Mouse (Mus musculus): ENCODE data around the gene Zfp62. TPM values are rescaled to one million over a fixed set of nuclear protein-coding genes. Genes with fewer than 3 reads are reported as not detected.

Zfp62 gene
- polyA plus RNA-seq, 1 experiment from 2014 or later, result 58.6 TPM

DNA sequence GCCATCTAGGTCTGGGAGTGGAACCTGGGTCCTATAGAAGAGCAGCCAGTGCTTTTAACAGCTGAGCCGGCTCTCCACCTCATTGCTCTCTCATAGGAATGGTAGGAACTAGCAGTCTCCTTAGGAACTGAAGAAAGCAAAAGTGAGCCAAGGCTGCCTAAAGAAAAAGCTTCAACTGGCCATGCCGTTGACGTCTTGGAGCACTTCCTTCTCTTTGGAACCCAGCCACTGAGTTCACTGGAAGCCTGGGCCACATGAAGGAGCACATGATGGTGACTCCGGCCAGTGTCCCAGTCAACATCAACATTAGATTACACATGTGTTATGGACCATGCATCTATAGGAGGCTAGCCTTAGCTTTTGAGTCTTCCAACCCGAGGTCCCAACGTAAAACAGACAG, 49.9 kb downstream of the Zfp62 start:
- Histone ChIP-seq H3K27me3 (no peaks in the 10 kb centered on the region), H3K9me3 (replicated peaks) (no peaks in the 10 kb centered on the region), H3K4me2 (no peak overlapping the region), H3K4me1 (peaks cover 19% of the 10 kb centered on the region), H3K27ac (no peak overlapping the region), H3K36me3 (ENCODE audit: poor library complexity, severe bottlenecking) (peaks cover 34% of the 10 kb centered on the region), H3K4me3 (no peak overlapping the region), H3K9ac (no peak overlapping the region)
- WGBS, result 91% methylated on average over 6 of the region's 6 CpGs
- no peak for ATAC-seq

DNA sequence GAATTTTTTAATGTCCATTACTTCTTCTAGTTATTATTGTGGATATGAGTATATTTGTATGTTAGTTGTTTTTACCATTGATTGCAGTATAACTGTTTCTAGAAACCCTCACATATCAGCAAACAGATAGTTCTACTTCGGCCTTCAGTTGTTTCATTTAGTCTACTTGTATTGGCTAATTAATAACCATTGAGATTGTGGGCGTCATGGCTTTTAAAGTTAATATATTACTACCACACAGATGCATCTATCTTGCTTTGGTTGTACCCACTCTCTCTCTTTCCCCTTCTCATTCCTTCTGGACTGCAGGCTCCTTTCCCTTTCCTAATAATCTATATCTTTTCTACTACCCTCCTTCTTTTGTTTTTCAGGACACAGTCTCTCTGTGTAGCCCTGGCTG, 56.2 kb downstream of the Zfp62 start:
- no peak overlapping the region for H3K9ac ChIP-seq
- no peak overlapping the region for H3K27ac ChIP-seq
- no peaks in the 10 kb centered on the region for H3K27me3 ChIP-seq
- no peak overlapping the region for H3K4me2 ChIP-seq
- peaks cover 55% of the 10 kb centered on the region for H3K36me3 ChIP-seq (ENCODE audit: poor library complexity, severe bottlenecking)
- H3K4me3 ChIP-seq, result no peak overlapping the region
- 98% methylated on average over 2 of the region's 2 CpGs for WGBS
- H3K4me1 ChIP-seq, result no peaks in the 10 kb centered on the region
- no peak for ATAC-seq
- H3K9me3 ChIP-seq (replicated peaks), result no peaks in the 10 kb centered on the region

DNA sequence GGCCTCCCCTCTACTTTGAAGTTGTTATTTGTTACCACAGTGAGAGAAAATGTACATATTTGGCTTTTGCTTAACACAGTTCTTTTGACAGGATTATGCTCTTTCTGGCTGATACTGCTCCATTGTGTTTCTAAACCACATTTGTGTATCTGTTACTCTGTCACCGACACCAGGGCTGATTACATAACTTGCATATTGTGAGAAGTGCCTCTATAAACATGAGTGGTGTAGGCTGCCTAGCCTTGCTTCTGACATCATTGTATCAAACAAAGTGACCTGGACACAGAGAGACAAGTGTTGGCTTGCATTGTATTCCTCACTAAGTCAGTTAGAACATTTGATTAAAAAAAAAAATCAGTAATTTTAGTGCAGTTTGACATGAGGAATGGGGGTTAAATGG, 56.7 kb downstream of the Zfp62 start:
- WGBS, result 79% methylated on average over 1 of the region's 1 CpGs

DNA sequence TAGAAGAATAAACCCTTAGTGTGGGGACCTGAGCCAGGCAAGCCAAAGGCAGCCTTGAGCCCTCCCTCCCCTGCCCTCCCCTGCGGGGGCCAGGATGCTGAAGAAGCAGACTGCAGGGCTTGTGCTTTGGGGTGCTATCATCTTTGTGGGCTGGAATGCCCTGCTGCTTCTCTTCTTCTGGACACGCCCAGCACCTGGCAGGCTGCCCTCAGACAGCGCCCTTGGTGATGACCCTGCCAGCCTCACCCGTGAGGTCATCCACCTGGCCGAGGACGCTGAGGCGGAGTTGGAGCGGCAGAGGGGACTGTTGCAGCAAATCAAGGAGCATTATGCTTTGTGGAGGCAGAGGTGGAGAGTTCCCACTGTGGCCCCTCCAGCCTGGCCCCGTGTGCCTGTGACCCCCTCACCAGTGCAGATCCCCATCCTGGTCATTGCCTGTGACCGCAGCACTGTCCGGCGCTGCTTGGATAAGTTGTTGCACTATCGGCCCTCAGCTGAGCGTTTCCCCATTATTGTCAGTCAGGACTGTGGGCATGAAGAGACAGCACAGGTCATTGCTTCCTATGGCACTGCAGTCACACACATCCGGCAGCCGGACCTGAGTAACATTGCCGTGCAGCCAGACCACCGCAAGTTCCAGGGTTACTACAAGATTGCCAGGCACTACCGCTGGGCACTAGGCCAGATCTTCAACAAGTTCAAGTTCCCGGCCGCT, 57.7 kb downstream of the Zfp62 start:
- no peak overlapping the region for H3K9ac ChIP-seq
- H3K4me1 ChIP-seq, result no peaks in the 10 kb centered on the region
- H3K9me3 ChIP-seq (replicated peaks), result no peaks in the 10 kb centered on the region
- 94% methylated on average over 21 of the region's 21 CpGs for WGBS
- no peak for ATAC-seq
- peaks cover 45% of the 10 kb centered on the region for H3K36me3 ChIP-seq (ENCODE audit: poor library complexity, severe bottlenecking)
- H3K4me2 ChIP-seq, result no peak overlapping the region
- no peak overlapping the region for H3K4me3 ChIP-seq
- no peaks in the 10 kb centered on the region for H3K27me3 ChIP-seq
- no peak overlapping the region for H3K27ac ChIP-seq

More for the DNA sequence above, 56.7 kb downstream of the Zfp62 start:
- Histone ChIP-seq H3K4me3 (no peak overlapping the region), H3K4me1 (no peaks in the 10 kb centered on the region), H3K4me2 (no peak overlapping the region), H3K27me3 (no peaks in the 10 kb centered on the region), H3K9ac (no peak overlapping the region; the same call in 1 of the 2 replicates), H3K36me3 (ENCODE audit: poor library complexity, severe bottlenecking) (peaks cover 54% of the 10 kb centered on the region), H3K27ac (no peak overlapping the region), H3K9me3 (replicated peaks) (no peaks in the 10 kb centered on the region)
- no peak for ATAC-seq

DNA sequence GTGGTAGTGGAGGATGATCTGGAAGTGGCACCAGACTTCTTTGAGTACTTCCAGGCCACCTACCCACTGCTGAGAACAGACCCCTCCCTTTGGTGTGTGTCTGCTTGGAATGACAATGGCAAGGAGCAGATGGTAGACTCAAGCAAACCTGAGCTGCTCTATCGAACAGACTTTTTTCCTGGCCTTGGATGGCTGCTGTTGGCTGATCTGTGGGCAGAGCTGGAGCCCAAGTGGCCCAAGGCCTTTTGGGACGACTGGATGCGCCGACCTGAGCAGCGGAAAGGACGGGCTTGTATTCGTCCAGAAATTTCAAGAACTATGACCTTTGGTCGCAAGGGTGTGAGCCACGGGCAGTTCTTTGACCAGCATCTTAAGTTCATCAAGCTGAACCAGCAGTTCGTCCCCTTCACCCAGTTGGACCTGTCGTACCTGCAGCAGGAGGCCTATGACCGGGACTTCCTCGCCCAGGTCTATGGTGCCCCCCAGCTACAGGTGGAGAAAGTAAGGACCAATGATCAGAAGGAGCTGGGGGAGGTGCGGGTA, 58.3 kb downstream of the Zfp62 start:
- Histone ChIP-seq H3K9ac (no peak overlapping the region), H3K27ac (no peak overlapping the region), H3K36me3 (ENCODE audit: poor library complexity, severe bottlenecking) (peaks cover 44% of the 10 kb centered on the region), H3K9me3 (replicated peaks) (no peaks in the 10 kb centered on the region), H3K4me2 (no peak overlapping the region), H3K27me3 (no peaks in the 10 kb centered on the region), H3K4me3 (no peak overlapping the region), H3K4me1 (no peaks in the 10 kb centered on the region)
- whole genome bisulfite sequencing, result 92% methylated on average over 14 of the region's 14 CpGs
- ATAC-seq, result no peak

DNA sequence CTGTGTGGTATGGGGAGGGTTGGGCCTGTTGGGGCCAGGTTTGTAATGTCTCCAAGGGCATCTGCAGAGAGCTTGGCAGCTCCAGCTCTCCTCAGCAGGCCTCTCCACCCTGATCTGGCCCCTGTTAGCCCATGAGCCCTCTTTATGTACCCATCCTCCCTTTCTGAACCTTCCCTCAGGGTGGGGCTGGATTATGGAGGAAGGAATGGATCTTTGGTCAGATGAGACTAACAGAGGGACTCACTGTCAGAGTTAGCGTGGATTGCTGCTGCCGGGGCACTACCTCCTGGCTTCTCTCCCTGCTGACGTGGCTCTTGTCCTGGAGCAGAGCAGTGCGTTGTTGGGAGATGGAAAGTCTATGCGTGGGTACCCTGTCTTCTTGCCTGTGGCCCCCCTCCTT, 59.2 kb downstream of the Zfp62 start:
- Histone ChIP-seq H3K27me3 (no peaks in the 10 kb centered on the region), H3K4me1 (no peaks in the 10 kb centered on the region), H3K4me2 (no peak overlapping the region), H3K27ac (no peak overlapping the region), H3K4me3 (no peak overlapping the region), H3K9ac (no peak overlapping the region), H3K36me3 (ENCODE audit: poor library complexity, severe bottlenecking) (peaks cover 40% of the 10 kb centered on the region), H3K9me3 (replicated peaks) (no peaks in the 10 kb centered on the region)
- WGBS, result 89% methylated on average over 5 of the region's 5 CpGs
- 0 out of 2 replicates have a peak, but pooled peaks have one; percentile 16 for ATAC-seq

DNA sequence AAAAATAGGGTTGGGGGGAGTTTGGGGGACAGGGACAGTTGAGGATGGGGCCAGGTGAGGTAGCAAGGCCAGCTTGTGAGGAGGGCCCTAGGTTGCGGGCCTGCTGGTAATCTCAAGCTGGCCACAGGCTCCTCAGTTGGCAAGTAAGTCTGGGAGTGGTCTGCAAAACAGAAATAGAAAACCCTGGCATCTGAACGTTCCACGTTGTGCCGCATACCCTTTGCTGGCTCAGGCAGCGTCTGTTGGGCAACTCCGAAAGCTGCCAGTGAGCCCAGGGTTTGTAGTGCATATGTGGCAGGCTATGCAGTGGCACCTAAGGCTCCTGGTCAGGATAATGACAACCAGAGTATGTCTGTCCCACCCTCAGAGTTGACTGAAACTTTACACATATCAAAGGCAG, 60.1 kb downstream of the Zfp62 start:
- no peaks in the 10 kb centered on the region for H3K4me1 ChIP-seq
- WGBS, result 96% methylated on average over 6 of the region's 6 CpGs
- ATAC-seq, result no peak

DNA sequence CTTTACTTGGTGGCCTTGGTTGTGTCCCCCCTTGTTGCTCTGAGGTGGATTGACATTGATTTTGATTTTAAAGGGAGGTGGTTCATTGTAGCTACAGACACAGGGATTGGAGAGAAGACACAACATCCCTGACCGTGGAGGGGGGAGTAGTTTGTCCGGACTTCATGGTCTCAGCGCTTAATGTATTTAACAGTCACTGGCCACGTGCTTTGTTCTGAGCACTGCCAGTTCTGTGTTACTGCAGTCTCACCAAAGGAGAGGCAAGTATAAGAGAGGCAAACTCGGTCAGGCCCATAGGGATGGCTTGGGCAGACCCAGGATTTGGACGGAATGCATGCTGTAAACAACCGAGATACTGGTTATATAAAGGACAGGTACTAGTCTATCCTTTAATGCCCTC, 61.0 kb downstream of the Zfp62 start:
- Histone ChIP-seq H3K36me3 (ENCODE audit: poor library complexity, severe bottlenecking) (peaks cover 40% of the 10 kb centered on the region), H3K27me3 (no peaks in the 10 kb centered on the region), H3K27ac (no peak overlapping the region), H3K4me3 (no peak overlapping the region), H3K9ac (no peak overlapping the region), H3K4me1 (no peaks in the 10 kb centered on the region), H3K9me3 (replicated peaks) (no peaks in the 10 kb centered on the region), H3K4me2 (no peak overlapping the region)
- 90% methylated on average over 7 of the region's 7 CpGs for WGBS
- no peak for ATAC-seq

More for the DNA sequence above, 60.1 kb downstream of the Zfp62 start:
- no peak overlapping the region for H3K4me2 ChIP-seq
- no peak overlapping the region for H3K9ac ChIP-seq
- no peaks in the 10 kb centered on the region for H3K9me3 ChIP-seq (replicated peaks)
- no peak overlapping the region for H3K4me3 ChIP-seq
- no peak overlapping the region for H3K27ac ChIP-seq
- peaks cover 40% of the 10 kb centered on the region for H3K36me3 ChIP-seq (ENCODE audit: poor library complexity, severe bottlenecking)
- H3K27me3 ChIP-seq, result no peaks in the 10 kb centered on the region

DNA sequence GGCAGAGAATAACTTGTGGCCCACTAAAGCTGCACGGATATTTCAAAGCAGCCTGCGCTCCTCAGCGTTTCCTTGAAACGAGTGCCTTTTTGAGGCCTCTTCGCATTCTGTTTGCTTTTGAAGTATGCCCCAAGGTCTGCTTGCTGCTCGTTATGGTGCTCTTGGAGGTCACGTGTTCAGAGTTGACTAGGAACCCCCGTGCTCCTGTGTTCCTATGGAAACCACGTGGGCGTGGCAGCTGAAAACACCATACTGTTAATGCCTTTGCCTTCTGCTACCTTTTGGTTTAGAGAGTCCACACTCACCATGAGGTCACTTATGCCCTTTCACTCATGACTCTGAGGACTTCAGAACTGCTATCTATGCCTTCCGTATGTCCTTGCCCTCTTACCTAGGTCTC, 61.5 kb downstream of the Zfp62 start:
- no peak for ATAC-seq
- Histone ChIP-seq H3K4me3 (no peak overlapping the region), H3K36me3 (ENCODE audit: poor library complexity, severe bottlenecking) (peaks cover 40% of the 10 kb centered on the region), H3K4me2 (no peak overlapping the region), H3K27ac (no peak overlapping the region), H3K9ac (no peak overlapping the region), H3K4me1 (no peaks in the 10 kb centered on the region), H3K27me3 (no peaks in the 10 kb centered on the region), H3K9me3 (replicated peaks) (no peaks in the 10 kb centered on the region)
- 71% methylated on average over 11 of the region's 11 CpGs for WGBS

DNA sequence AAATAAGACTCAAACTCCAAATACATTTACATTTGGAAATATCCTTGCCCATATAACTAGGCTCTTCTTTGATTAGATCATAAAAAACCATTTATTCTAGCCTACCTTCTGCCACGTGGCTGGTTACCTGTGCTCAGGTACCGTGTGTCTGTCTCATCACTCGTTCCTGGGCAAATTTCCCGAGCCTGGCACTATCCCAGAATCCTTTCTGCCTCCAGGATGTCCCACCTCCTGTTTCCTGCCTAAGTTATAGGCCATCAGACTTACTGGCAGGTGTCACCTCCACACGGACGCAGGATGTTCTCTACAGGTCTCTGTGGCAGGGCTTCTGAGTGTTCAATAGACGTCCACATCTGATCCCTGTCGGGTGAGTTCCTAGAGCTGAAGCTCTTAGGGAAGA, 62.0 kb downstream of the Zfp62 start:
- H3K4me1 ChIP-seq, result no peaks in the 10 kb centered on the region
- no peak for ATAC-seq
- no peak overlapping the region for H3K27ac ChIP-seq
- H3K9ac ChIP-seq, result no peak overlapping the region
- WGBS, result 89% methylated on average over 8 of the region's 8 CpGs
- H3K4me2 ChIP-seq, result no peak overlapping the region
- no peak overlapping the region for H3K4me3 ChIP-seq
- H3K36me3 ChIP-seq (ENCODE audit: poor library complexity, severe bottlenecking), result peaks cover 40% of the 10 kb centered on the region
- no peaks in the 10 kb centered on the region for H3K9me3 ChIP-seq (replicated peaks)
- no peaks in the 10 kb centered on the region for H3K27me3 ChIP-seq

DNA sequence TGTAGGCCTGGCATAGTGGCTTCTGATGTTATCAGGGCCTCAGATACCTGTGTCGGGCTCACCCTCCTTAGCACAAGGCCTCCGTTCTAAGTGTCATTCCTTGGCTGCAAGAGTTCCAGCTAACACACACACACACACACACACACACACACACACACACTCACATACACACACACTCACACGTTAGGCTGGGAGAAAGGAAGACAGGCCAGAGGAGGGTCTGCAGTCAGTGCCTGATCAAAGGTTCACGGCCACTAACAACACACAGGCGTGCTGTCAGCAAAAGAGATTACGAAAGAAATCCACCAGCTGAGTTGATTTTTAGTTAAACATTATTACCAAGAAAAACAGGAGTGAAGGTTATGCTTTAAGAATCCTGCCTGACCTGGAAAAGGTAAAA, 63.6 kb downstream of the Zfp62 start:
- no peak overlapping the region for H3K27ac ChIP-seq
- no peak overlapping the region for H3K9ac ChIP-seq
- ATAC-seq, result no peak
- no peak overlapping the region for H3K4me2 ChIP-seq
- no peak overlapping the region for H3K4me3 ChIP-seq
- peaks cover 24% of the 10 kb centered on the region for H3K36me3 ChIP-seq (ENCODE audit: poor library complexity, severe bottlenecking)
- no peaks in the 10 kb centered on the region for H3K4me1 ChIP-seq
- H3K27me3 ChIP-seq, result no peaks in the 10 kb centered on the region
- no peaks in the 10 kb centered on the region for H3K9me3 ChIP-seq (replicated peaks)
- 88% methylated on average over 5 of the region's 6 CpGs for WGBS

DNA sequence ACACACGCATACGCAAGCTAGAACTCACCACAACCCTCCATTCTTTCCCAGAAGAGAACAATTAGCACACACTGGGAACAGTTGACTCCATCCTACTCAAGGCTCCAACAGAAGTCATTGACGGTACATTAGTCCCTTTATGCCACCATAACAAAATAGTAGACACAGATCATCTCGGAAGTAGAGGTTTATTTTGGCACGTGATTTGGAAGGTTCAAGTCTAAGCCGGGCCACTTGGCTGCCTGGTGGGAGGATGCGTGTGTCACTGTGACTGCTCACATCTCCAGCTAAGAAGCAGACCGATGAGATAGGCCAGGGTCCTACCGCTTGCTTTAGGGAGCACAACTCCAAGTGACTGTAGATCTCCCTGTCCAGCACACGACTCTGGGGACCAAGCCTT, 64.2 kb downstream of the Zfp62 start:
- Histone ChIP-seq H3K4me3 (no peak overlapping the region), H3K36me3 (ENCODE audit: poor library complexity, severe bottlenecking) (peaks cover 18% of the 10 kb centered on the region), H3K9ac (no peak overlapping the region), H3K4me2 (no peak overlapping the region), H3K4me1 (no peaks in the 10 kb centered on the region), H3K27me3 (no peaks in the 10 kb centered on the region), H3K27ac (no peak overlapping the region), H3K9me3 (replicated peaks) (no peaks in the 10 kb centered on the region)
- 86% methylated on average over 10 of the region's 10 CpGs for WGBS
- no peak for ATAC-seq

Data from forebrain, embryonic 13.5 days (tissue).